Mouse (Mus musculus): ENCODE data around the gene Mcrip1. TPM values are rescaled to one million over a fixed set of nuclear protein-coding genes. Genes with fewer than 3 reads are reported as not detected.

Mcrip1 gene
- total RNA-seq, 2 experiments from 2014 or later, result 103 to 110 TPM

GRCm38 (mm10) chr11:120549986-120550809 lies 671 bp upstream of the Mcrip1 start:
- intact Hi-C loops (cut with DNase I), result no loop called here
- DNase-seq (ENCODE audit: extremely low spot score in 1 of 2, low spot score in 2 of 2), result no peak

DNA sequence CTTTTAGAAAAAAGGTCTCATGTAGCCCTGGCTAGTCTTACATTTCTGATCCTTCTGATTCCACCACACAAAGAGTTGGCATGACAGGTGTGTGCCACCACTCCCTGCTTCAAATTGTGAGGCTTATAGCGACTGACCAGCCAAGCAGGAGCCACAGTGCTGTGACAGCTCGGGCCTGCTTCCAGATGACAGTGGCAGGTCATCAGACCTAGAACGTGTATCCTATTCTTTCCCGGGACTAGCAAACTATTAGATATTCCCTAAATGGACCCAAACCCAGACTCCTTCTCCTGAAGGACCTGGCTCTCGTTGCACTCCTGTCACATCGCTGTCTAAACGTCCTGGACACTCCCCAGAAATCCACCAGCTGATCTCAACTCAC lies 750 bp downstream of the Mcrip1 start:
- no peak for DNase-seq (ENCODE audit: extremely low spot score in 1 of 2, low spot score in 2 of 2)
- intact Hi-C loops (cut with DNase I), result no loop called here

DNA sequence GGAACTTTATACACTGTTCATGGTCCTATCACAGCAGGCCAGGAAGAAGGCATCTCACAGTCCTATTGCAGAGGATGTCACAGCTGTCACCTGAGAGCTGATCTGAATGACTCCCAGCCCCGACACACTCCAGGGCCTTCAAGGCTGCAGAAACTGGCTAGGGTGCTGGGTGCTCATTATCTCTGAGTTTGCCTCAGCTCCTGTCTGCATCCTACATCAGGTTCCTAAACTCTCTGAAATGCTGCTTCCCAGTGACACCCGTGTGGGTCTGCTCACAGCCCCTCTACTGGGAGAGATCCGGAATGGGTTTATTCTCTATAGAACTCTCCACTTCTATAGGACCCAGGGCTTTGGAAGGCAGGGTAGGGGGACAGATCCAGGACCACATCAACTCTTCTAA lies 1.3 kb downstream of the Mcrip1 start:
- intact Hi-C loops (cut with DNase I), result no loop called here
- no peak for DNase-seq (ENCODE audit: extremely low spot score in 1 of 2, low spot score in 2 of 2)

GRCm38 (mm10) chr11:120547469-120547868 lies 2.1 kb downstream of the Mcrip1 start:
- intact Hi-C loops (cut with DNase I), result no loop called here
- DNase-seq (ENCODE audit: extremely low spot score in 1 of 2, low spot score in 2 of 2), result no peak

GRCm38 (mm10) chr11:120545964-120546363 lies 3.6 kb downstream of the Mcrip1 start:
- intact Hi-C loops (cut with DNase I), result no loop called here
- no peak for DNase-seq (ENCODE audit: extremely low spot score in 1 of 2, low spot score in 2 of 2)

GRCm38 (mm10) chr11:120542376-120542775 lies 7.2 kb downstream of the Mcrip1 start:
- intact Hi-C loops (cut with DNase I), result no loop called here
- DNase-seq (ENCODE audit: extremely low spot score in 1 of 2, low spot score in 2 of 2), result no peak

- intact Hi-C loops (cut with DNase I), result no loop called here
- no peak for DNase-seq (ENCODE audit: extremely low spot score in 1 of 2, low spot score in 2 of 2)
Measured at GRCm38 (mm10) chr11:120541907-120542306, 7.6 kb downstream of the Mcrip1 start.

DNA sequence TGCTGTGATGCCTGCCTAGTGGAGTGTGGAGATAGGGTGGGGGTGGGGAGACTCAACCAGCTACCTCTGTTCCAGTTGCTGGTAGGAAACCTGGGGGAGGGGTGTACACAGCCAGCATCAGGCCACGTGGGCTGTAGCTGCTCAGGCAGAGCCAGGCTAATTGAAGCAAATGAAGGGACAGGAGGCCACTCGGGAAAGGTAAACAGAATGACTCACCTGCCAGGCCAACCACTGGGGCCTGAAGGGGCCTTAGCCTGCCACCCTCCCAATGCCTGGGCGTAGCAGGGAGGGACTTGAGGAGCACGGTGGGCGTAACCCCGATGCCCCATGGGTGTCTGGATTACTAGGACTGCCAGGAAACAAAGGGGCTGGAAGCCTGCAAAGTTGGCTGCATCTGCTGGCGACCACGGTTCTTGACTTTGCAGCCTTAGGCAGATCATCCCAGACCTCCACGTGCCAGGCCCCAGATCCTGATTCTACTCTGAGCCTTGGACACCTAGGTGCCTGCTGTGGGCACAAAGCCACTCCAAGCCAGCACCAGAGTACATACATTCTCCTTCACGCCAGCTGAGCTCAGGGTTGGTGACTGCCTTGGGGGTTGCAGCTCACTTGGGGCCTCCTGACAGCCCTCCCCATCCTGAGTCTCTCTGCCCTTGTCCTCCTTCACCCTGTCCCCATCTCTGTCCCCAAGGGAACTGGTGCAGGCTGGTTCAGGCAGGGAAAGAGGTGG lies 10.1 kb downstream of the Mcrip1 start:
- intact Hi-C loops (cut with DNase I), result no loop called here
- DNase-seq (ENCODE audit: extremely low spot score in 1 of 2, low spot score in 2 of 2), result no peak

GRCm38 (mm10) chr11:120538955-120539284 lies 10.6 kb downstream of the Mcrip1 start:
- DNase-seq (ENCODE audit: extremely low spot score in 1 of 2, low spot score in 2 of 2), result no peak
- intact Hi-C loops (cut with DNase I), result no loop called here

- intact Hi-C loops (cut with DNase I), result no loop called here
- DNase-seq (ENCODE audit: extremely low spot score in 1 of 2, low spot score in 2 of 2), result peak in 1 of 2 experiments; percentile 49
Measured at GRCm38 (mm10) chr11:120538485-120538884, 11.0 kb downstream of the Mcrip1 start.

GRCm38 (mm10) chr11:120535804-120536203 lies 13.7 kb downstream of the Mcrip1 start:
- intact Hi-C loops (cut with DNase I), result no loop called here
- no peak for DNase-seq (ENCODE audit: extremely low spot score in 1 of 2, low spot score in 2 of 2)

GRCm38 (mm10) chr11:120535145-120535544 lies 14.4 kb downstream of the Mcrip1 start:
- intact Hi-C loops (cut with DNase I), result no loop called here
- no peak for DNase-seq (ENCODE audit: extremely low spot score in 1 of 2, low spot score in 2 of 2)

DNA sequence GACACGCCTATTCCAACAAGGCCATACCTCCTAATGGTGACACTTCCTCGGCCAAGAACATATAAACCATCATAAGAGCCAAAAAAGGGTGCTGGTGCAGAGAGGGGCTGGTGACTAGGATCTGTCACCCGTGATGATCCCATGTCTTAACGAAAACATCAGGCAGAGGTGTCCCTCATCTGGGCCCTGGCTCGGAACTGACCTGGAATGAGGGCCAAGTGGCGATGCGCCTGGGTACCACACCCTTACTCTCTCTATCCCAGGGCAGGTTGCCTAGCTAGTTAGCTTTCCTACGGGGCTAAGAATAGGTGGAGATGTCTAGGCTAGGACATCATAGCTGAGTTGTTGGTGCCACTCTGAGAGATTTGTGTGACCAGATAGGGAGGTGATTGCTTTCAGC lies 15.4 kb downstream of the Mcrip1 start:
- intact Hi-C loops (cut with DNase I), result no loop called here
- no peak for DNase-seq (ENCODE audit: extremely low spot score in 1 of 2, low spot score in 2 of 2)

DNA sequence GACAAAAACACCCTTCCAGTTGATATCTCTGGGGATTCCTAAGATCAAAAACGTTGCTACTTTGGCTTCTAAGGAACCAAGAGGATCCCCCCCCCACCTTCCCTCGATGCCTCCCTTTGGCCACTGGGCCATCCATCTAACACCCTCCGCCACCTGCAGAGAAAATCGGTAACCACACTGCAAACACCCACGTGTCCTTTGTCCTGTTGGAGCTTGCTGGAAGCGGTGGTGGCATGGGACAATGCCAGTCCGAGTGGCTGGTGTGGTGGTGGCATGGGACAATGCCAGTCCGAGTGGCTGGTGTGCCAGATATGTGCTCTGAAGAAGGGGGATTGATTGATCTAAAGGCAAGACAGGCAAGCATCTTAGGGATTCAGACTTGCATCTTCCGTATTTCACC lies 17.9 kb downstream of the Mcrip1 start:
- intact Hi-C loops (cut with DNase I), result no loop called here
- no peak for DNase-seq (ENCODE audit: extremely low spot score in 1 of 2, low spot score in 2 of 2)

- intact Hi-C loops (cut with DNase I), result no loop called here
- DNase-seq (ENCODE audit: extremely low spot score in 1 of 2, low spot score in 2 of 2), result peak in 1 of 2 experiments; percentile 31
Measured at GRCm38 (mm10) chr11:120530085-120530964, 19.2 kb downstream of the Mcrip1 start, which contains the start of gene Gcgr. TSS of gene Gcgr (plus strand) at chr11:120530699.

- DNase-seq (ENCODE audit: extremely low spot score in 1 of 2, low spot score in 2 of 2), result no peak
- intact Hi-C loops (cut with DNase I), result no loop called here
Measured at GRCm38 (mm10) chr11:120528903-120529302, 20.6 kb downstream of the Mcrip1 start.

DNA sequence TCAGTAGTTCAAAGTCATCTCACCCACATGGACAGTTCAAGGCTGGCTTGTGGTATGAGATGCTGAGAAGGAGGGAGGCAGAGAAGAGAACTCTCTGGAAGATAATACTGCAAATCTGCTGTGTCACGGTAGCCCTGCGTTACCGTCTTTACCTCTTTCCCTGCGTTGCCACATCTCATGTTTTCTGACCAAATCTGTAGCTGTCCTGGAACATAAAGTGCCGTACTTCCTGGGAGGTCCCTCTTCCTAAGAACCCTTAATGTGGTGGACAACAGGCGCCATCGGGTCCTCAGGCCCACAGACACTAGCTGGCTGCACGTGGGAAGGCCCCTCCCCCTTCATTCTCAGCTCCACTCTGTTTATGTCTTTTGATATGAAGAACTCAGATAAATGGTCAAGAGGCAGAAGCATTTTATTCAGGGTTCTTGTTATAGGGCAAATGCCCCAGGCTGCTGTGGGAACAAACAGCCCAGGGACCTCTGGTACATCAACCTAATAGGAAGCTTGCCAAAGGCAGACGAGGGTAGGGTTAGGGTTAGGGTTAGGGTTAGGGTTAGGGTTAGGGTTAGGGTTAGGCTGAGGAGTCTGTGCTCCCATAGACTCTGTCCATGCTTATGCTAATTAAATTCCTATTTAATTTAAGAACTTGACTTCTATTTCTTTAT lies 21.7 kb downstream of the Mcrip1 start:
- DNase-seq (ENCODE audit: extremely low spot score in 1 of 2, low spot score in 2 of 2), result no peak
- intact Hi-C loops (cut with DNase I), result no loop called here

DNA sequence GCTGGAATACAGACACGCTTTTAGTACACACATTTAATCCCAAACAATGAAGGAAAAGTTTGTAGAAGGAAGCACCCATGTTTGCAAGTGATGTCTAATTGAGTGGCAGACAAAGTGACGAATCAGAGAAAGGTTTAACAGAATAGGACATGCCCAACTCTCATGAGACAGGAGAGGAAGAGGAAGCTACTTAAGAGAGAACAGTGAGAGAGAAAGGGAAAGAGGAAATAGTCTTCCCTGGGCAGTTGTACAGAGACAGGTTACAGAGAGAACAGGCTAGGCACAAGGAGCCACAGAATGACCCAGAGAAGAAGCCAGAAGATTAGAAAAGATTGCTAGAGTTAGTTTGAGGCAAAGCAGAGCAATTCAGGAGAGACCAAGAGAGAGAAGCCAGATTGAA lies 23.6 kb downstream of the Mcrip1 start:
- no peak for DNase-seq (ENCODE audit: extremely low spot score in 1 of 2, low spot score in 2 of 2)
- intact Hi-C loops (cut with DNase I), result no loop called here

GRCm38 (mm10) chr11:120522581-120522980 lies 26.9 kb downstream of the Mcrip1 start:
- no peak for DNase-seq (ENCODE audit: extremely low spot score in 1 of 2, low spot score in 2 of 2)
- intact Hi-C loops (cut with DNase I), result no loop called here

All from left cerebral cortex, postnatal 10 days (tissue).